Mouse (Mus musculus) CD4-positive, CD25-positive, alpha-beta regulatory T cell, adult 4 months (primary cell): Measurements from ENCODE around the gene Olfr106-ps. TPM values are rescaled to one million over a fixed set of nuclear protein-coding genes. Genes with fewer than 3 reads are reported as not detected.

ENCODE experiments used
- ATAC-seq: one replicate; pipeline ENCODE4 v1.8.0; 2017
- polyA plus RNA-seq, 2 experiments: library from polyadenylated mRNA; unstranded; fragments of 100-300 nt; shearing (Covaris generic); gene quantifications; one replicate each; pipeline ENCODE4 v1.2.1; 2017

The Olfr106-ps gene
- not detected for polyA plus RNA-seq

DNA sequence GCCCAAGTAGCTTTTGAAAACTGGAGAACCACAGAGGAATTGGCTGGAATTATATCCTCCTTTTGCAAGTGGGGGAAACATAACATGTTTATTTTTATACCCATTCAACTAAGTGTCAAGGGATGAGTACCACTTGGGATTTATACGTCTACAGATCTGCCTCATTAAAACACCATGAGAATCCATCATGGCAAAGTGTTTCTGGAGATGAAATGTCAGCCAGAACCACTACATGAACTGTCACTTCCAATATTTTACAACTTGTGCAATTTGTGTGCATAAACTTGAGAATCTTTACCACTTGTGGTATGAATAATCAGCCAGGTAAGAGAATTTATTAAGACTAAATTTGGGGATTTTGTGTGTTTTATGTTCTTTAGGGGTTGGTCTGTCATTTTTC, at the start of gene Olfr106-ps:
Olfr106-ps (plus strand) TSS at position 301 of the 400 bp plus-strand sequence.
- ATAC-seq: no peak

DNA sequence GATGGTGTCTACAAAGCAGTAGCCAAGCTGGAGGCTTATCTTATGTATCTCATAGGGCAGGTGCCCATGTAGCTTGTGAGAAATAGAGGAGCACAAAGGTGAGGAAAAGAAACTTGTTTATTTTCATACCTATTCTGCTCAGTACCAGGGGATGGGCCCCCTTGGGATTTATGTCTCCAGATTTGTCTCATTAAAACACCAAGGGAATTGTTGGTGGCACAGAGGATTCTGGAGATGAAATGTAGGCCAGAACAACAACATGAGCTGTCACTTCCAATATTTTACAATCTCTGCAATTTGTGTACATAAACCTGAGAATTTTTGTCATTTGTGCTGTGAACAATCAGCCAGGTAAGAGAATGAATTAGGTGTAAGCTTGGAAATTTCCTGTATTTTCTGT, 30.9 kb upstream of the Olfr106-ps start, which contains the start of gene Olfr104-ps:
Olfr104-ps (plus strand) TSS at position 301 of the 400 bp plus-strand sequence.
- ATAC-seq: no peak

DNA sequence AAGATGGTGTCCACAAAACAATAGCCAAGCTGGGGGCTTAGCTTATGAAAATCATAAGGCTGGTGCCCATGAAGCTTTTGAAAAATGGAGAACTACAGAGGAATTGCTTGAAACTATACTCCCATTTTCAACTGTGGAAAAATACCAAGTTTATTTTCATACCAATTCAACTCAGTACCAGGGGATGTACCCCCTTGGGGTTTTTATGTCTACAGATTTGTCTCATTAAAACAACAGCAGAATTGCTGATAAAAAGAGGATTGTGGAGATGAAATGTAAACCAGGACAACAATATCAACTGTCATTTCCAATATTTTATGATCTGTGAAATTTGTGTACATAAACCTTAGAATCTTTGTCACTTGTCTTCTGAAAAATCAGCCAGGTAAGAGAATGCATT, 11.5 kb upstream of the Olfr106-ps start, which contains the start of gene Olfr105-ps:
Olfr105-ps (plus strand) TSS at position 301 of the 400 bp plus-strand sequence.
- ATAC-seq: no peak

DNA sequence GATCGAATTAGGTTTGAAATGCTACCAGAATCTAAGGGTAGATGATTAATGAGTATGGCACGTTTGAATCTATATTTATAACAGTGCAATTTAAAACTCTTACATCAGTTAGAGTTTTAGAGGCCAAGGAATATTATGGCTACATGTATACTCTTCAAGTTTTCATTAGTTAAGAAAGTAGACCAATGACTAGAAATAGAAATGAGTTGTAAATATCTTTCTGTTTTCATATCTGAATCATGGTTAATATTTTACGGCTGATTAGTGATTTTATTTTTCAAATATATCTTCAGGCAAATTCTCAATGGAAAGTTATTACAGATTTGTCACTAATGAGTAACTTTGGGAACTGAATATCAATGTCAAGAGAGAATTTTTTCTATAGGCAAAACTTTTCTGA, 8.7 kb downstream of the Olfr106-ps start, which contains the start of gene Olfr107:
Olfr107 (plus strand) TSS at position 301 of the 400 bp plus-strand sequence.
- ATAC-seq: no peak

DNA sequence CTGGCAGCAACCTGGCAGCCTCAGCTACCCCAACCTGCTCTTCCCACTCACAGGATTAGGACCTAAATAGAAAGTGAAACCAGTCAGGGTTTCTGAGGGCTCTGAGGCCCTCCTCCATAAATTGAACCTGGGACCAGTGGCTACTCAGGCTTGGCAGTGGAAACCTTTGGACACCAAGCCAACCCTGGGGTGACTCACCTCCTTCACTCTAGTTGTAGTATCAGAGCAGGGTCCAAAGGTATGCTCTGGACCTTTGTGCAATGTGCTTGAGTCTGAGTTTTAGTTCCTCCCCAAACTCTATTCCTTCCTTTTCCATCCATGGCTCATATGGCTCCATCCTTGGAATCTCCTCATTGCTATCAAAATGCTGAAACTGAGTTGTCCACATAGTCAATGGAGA, 23.2 kb downstream of the Olfr106-ps start:
- ATAC-seq: no peak

DNA sequence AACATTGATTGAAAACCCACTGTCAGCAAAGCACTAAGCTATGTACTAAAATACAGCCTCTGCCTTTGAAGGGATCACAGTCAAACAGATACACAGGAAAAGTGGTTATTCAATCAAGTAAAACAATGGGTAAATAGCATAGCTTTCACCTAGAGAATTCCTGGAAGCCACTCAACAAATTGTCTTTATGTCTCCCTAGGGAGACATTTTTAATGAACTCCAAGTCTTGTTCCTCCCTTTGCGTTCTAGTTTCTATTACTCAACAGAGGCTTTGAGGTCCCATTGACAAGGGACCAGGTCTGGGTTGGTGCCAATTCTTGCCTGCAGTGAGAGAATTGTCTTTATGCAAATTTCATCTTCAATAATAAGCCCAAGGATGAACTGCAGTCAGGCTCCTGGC, 55.0 kb downstream of the Olfr106-ps start, which contains the start of gene Olfr108:
Olfr108 (plus strand) TSS at position 301 of the 400 bp plus-strand sequence.
- ATAC-seq: no peak

Other genes with a start within 250 kb of the Olfr106-ps start
- not detected for gene Olfr93, start 228.9 kb upstream of the Olfr106-ps start, polyA plus RNA-seq
- gene Ubd, start 196.5 kb upstream of the Olfr106-ps start, polyA plus RNA-seq: under 1 TPM in 1 of 2 experiments, not detected in 1; 0.70 TPM
- gene Olfr94, start 189.4 kb upstream of the Olfr106-ps start, polyA plus RNA-seq: not detected
- gene Olfr95, start 177.3 kb upstream of the Olfr106-ps start, polyA plus RNA-seq: not detected
- not detected for gene Olfr96, start 170.2 kb upstream of the Olfr106-ps start, polyA plus RNA-seq
- not detected for gene Olfr97, start 153.1 kb upstream of the Olfr106-ps start, polyA plus RNA-seq
- gene Olfr98, start 126.6 kb upstream of the Olfr106-ps start, polyA plus RNA-seq: not detected
- gene H2-M3, start 120.2 kb upstream of the Olfr106-ps start, polyA plus RNA-seq: 100 to 1,000 TPM; 131 to 144 TPM
- 1 to 10 TPM; 4.3 to 5.5 TPM for gene Olfr99, start 106.9 kb upstream of the Olfr106-ps start, polyA plus RNA-seq
- gene Olfr101, start 86.1 kb upstream of the Olfr106-ps start, polyA plus RNA-seq: under 1 TPM; 0.22 to 0.25 TPM
- gene Olfr102, start 73.3 kb upstream of the Olfr106-ps start, polyA plus RNA-seq: not detected
- gene Olfr103, start 50.7 kb upstream of the Olfr106-ps start, polyA plus RNA-seq: not detected
- not detected for gene Olfr104-ps, start 30.8 kb upstream of the Olfr106-ps start, polyA plus RNA-seq
- gene Olfr105-ps, start 11.4 kb upstream of the Olfr106-ps start, polyA plus RNA-seq: not detected
- under 1 TPM in 1 of 2 experiments, not detected in 1; 0.11 TPM for gene Olfr107, start 8.8 kb downstream of the Olfr106-ps start, polyA plus RNA-seq
- gene Olfr108, start 55.1 kb downstream of the Olfr106-ps start, polyA plus RNA-seq: not detected
- gene Olfr109, start 68.5 kb downstream of the Olfr106-ps start, polyA plus RNA-seq: not detected
- gene H2-M2, start 93.2 kb downstream of the Olfr106-ps start, polyA plus RNA-seq: not detected
- gene Olfr110, start 102.1 kb downstream of the Olfr106-ps start, polyA plus RNA-seq: not detected
- gene Olfr111, start 117.6 kb downstream of the Olfr106-ps start, polyA plus RNA-seq: not detected
- not detected for gene Olfr112, start 179.1 kb downstream of the Olfr106-ps start, polyA plus RNA-seq
- not detected for gene Olfr113, start 187.3 kb downstream of the Olfr106-ps start, polyA plus RNA-seq
- gene Olfr114, start 202.3 kb downstream of the Olfr106-ps start, polyA plus RNA-seq: not detected
- not detected for gene Olfr115, start 236.7 kb downstream of the Olfr106-ps start, polyA plus RNA-seq
- not detected for gene Olfr116, start 236.8 kb downstream of the Olfr106-ps start, polyA plus RNA-seq